Mouse (Mus musculus): ENCODE data around the gene Rere. TPM values are rescaled to one million over a fixed set of nuclear protein-coding genes. Genes with fewer than 3 reads are reported as not detected.

Gene Rere
- polyA plus RNA-seq, 1 experiment, result 26.2 TPM

DNA sequence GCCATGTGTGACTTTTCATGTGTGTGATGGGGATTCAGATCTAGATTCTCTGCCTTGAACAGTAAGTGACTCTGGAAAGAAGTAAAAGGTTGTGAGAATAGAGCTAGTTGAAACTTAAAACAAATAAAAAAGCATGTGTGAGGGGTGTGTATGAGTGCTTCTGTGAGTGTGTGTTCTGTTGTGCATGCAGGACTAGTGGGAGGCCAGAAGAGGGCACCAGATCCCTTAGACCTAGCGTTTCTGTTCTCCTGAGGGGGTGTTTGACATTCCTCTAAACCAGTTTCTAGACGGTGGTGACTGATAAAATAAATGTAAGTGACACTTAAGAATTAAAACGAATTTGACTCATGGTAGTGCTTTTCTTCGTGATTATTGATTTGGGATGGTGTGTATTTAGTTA, 46.0 kb downstream of the Rere start:
- no peak overlapping the region for H3K27ac ChIP-seq (ENCODE audit: control insufficient read depth, insufficient read depth, low read depth, low read length)
- H3K4me1 ChIP-seq (ENCODE audit: control insufficient read depth, insufficient read depth, low read length), result no peaks in the 10 kb centered on the region
- no peak for TF ChIP-seq POLR2A (IDR thresholded peaks at IDR 0.05; ENCODE audit: control insufficient read depth, low read depth, low read length)
- TF ChIP-seq CTCF (IDR thresholded peaks at IDR 0.05; ENCODE audit: control insufficient read depth, insufficient read depth, insufficient replicate concordance, low read depth, low read length), result no peak

DNA sequence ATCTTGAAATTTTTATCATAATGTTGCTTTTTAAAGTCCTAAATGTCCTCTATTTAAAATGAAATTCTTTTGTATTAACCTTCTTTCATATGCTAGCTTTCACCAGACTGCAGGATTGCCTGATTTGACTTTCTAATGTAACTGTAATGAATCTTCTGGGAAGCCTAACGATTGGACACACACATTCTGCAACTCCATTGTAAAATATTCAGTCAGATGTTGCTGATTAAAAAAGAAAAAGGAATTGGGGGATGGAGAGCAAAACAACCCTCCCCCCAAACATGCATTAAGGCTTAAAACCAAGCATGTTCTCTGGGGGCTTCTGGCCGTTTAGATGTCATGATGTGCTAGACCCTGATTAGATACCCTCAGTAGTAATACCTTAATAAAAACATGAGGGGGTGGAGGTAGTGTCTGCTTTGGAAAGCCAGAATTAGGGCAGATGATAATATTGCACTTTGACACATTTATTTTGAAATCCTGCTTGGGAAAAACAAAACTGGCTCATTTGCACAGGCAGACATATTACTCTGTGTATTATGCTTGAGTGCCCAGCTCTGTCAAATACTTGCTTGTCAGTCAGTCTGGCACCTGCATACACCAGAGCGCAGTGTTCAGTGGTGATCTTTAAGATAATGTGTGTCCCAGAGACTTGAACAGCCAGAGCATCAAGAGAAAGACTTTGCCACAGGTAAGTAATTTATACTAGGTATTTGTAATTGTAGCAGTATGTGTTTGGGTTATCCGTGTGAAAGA, 52.7 kb downstream of the Rere start:
- no peaks in the 10 kb centered on the region for H3K36me3 ChIP-seq (ENCODE audit: control insufficient read depth, insufficient read depth, low read length)
- no peak overlapping the region for H3K4me3 ChIP-seq (ENCODE audit: control insufficient read depth, low read depth, low read length)
- H3K4me1 ChIP-seq (ENCODE audit: control insufficient read depth, insufficient read depth, low read length), result no peaks in the 10 kb centered on the region
- no peak overlapping the region for H3K27ac ChIP-seq (ENCODE audit: control insufficient read depth, insufficient read depth, low read depth, low read length)
- H3K27me3 ChIP-seq (ENCODE audit: control insufficient read depth, insufficient read depth, low read length), result no peaks in the 10 kb centered on the region
- TF ChIP-seq POLR2A (IDR thresholded peaks at IDR 0.05; ENCODE audit: control insufficient read depth, low read depth, low read length) (no peak), CTCF (IDR thresholded peaks at IDR 0.05; ENCODE audit: control insufficient read depth, insufficient read depth, insufficient replicate concordance, low read depth, low read length) (no peak)

More for the DNA sequence above, 46.0 kb downstream of the Rere start:
- Histone ChIP-seq H3K4me3 (ENCODE audit: control insufficient read depth, low read depth, low read length) (no peak overlapping the region), H3K27me3 (ENCODE audit: control insufficient read depth, insufficient read depth, low read length) (no peaks in the 10 kb centered on the region), H3K36me3 (ENCODE audit: control insufficient read depth, insufficient read depth, low read length) (no peaks in the 10 kb centered on the region)

DNA sequence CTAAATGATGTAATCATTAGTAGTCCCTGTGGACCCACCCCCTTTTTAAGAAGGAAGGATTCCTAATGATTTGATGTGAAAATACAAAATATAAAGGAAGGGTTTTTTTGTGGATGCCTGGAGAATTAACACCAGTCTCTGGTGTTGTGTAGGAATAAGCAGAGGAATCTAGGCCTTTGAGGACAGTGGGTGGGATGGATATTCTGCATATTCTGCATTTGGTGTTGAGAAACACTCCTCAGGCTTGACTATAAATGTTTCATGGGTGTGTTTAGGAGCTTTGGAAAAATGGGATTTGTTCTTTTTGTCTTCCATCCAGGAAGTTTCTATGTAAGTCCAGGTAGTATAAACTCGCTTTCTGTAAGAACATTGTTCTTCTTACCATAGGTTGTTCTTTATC, 55.8 kb downstream of the Rere start:
- TF ChIP-seq CTCF (IDR thresholded peaks at IDR 0.05; ENCODE audit: control insufficient read depth, insufficient read depth, insufficient replicate concordance, low read depth, low read length) (no peak), POLR2A (IDR thresholded peaks at IDR 0.05; ENCODE audit: control insufficient read depth, low read depth, low read length) (no peak)
- Histone ChIP-seq H3K4me3 (ENCODE audit: control insufficient read depth, low read depth, low read length) (no peak overlapping the region), H3K36me3 (ENCODE audit: control insufficient read depth, insufficient read depth, low read length) (no peaks in the 10 kb centered on the region), H3K27ac (ENCODE audit: control insufficient read depth, insufficient read depth, low read depth, low read length) (no peak overlapping the region), H3K4me1 (ENCODE audit: control insufficient read depth, insufficient read depth, low read length) (no peaks in the 10 kb centered on the region), H3K27me3 (ENCODE audit: control insufficient read depth, insufficient read depth, low read length) (no peaks in the 10 kb centered on the region)

- no peaks in the 10 kb centered on the region for H3K27me3 ChIP-seq (ENCODE audit: control insufficient read depth, insufficient read depth, low read length)
These were observed 57.6 kb downstream of the Rere start for GRCm38 (mm10) chr4:150338906-150339650.

GRCm38 (mm10) chr4:150340796-150341525, 59.5 kb downstream of the Rere start:
- Histone ChIP-seq H3K4me1 (ENCODE audit: control insufficient read depth, insufficient read depth, low read length) (no peaks in the 10 kb centered on the region), H3K27me3 (ENCODE audit: control insufficient read depth, insufficient read depth, low read length) (no peaks in the 10 kb centered on the region), H3K27ac (ENCODE audit: control insufficient read depth, insufficient read depth, low read depth, low read length) (no peak overlapping the region), H3K4me3 (ENCODE audit: control insufficient read depth, low read depth, low read length) (no peak overlapping the region), H3K36me3 (ENCODE audit: control insufficient read depth, insufficient read depth, low read length) (no peaks in the 10 kb centered on the region)
- TF ChIP-seq POLR2A (IDR thresholded peaks at IDR 0.05; ENCODE audit: control insufficient read depth, low read depth, low read length) (no peak), CTCF (IDR thresholded peaks at IDR 0.05; ENCODE audit: control insufficient read depth, insufficient read depth, insufficient replicate concordance, low read depth, low read length) (no peak)

More at GRCm38 (mm10) chr4:150338906-150339650, 57.6 kb downstream of the Rere start:
- TF ChIP-seq CTCF (IDR thresholded peaks at IDR 0.05; ENCODE audit: control insufficient read depth, insufficient read depth, insufficient replicate concordance, low read depth, low read length) (no peak), POLR2A (IDR thresholded peaks at IDR 0.05; ENCODE audit: control insufficient read depth, low read depth, low read length) (no peak)
- Histone ChIP-seq H3K27ac (ENCODE audit: control insufficient read depth, insufficient read depth, low read depth, low read length) (no peak overlapping the region), H3K4me3 (ENCODE audit: control insufficient read depth, low read depth, low read length) (no peak overlapping the region), H3K36me3 (ENCODE audit: control insufficient read depth, insufficient read depth, low read length) (no peaks in the 10 kb centered on the region), H3K4me1 (ENCODE audit: control insufficient read depth, insufficient read depth, low read length) (no peaks in the 10 kb centered on the region)

DNA sequence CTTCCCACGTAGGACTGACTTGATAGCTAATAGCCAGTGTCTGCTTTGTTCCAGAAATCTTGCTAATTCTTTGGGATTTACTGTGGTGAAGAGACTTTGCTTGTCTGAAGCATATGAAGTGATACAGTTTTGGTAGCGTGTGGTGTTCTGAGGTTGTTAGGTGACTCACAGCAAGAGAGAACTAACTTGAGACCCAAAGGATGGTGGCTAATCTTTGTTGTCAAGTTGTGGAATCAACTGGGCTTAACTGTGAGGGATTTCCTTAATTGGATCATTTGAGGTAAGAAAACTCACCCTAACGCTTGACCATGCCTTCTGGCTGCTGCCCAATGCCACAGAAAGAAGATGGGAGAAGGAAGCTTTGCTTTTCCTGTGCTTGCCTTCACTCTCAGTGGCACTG, 63.1 kb downstream of the Rere start:
- Histone ChIP-seq H3K27me3 (ENCODE audit: control insufficient read depth, insufficient read depth, low read length) (no peaks in the 10 kb centered on the region), H3K27ac (ENCODE audit: control insufficient read depth, insufficient read depth, low read depth, low read length) (no peak overlapping the region), H3K36me3 (ENCODE audit: control insufficient read depth, insufficient read depth, low read length) (no peaks in the 10 kb centered on the region), H3K4me3 (ENCODE audit: control insufficient read depth, low read depth, low read length) (no peak overlapping the region), H3K4me1 (ENCODE audit: control insufficient read depth, insufficient read depth, low read length) (no peaks in the 10 kb centered on the region)
- no peak for TF ChIP-seq CTCF (IDR thresholded peaks at IDR 0.05; ENCODE audit: control insufficient read depth, insufficient read depth, insufficient replicate concordance, low read depth, low read length)
